Mouse (Mus musculus): ENCODE results near the gene Igtp. TPM values are rescaled to one million over a fixed set of nuclear protein-coding genes. Genes with fewer than 3 reads are reported as not detected.
"Not testable (repeated sequence)": the region's sequence is repeated elsewhere in the genome, so short reads cannot be mapped to it uniquely, and the experiment has no call there.

The Igtp gene
- polyA plus RNA-seq, 1 experiment from 2014 or later: 10.9 TPM

DNA sequence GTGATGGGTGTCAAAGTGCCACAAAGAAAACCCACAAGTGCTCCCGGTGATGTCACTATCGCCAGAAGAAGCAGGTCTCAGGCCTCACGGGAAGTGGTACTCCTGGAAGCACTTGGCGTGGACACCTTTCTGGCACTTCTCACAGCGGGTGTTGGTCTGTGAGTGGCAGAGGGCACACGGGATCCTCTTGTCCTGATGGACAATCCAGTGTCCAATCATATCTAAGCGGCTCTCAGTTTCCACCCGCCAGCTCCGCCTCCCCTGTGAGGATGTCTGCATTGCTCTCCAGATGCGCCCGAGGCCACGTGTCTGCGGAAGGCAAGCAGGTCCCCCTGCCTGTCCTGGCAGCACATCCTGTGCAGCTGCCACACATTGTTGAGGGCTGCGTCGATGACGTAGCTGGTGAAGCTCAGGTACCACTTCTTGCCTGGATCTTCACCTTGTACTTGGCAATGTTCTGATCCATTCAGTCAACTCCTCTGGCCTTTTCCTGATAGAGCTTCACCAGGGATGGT is 31.1 kb downstream of the Igtp start:
- Histone ChIP-seq H3K4me1 (replicated peaks; ENCODE audit: control insufficient read depth, insufficient read depth, low read length) (no peaks in the 10 kb centered on the region), H3K9me3 (ENCODE audit: control insufficient read depth) (no peaks in the 10 kb centered on the region), H3K27ac (ENCODE audit: low read depth, low read length) (no peak overlapping the region), H3K27me3 (replicated peaks; ENCODE audit: control insufficient read depth, insufficient read depth, low read length) (no peaks in the 10 kb centered on the region), H3K4me2 (replicated peaks; ENCODE audit: low read depth) (no peak overlapping the region), H3K9ac (ENCODE audit: low read depth, low read length) (no peak overlapping the region), H3K36me3 (ENCODE audit: control insufficient read depth, insufficient read depth) (no peaks in the 10 kb centered on the region), H3K4me3 (ENCODE audit: low read depth, low read length) (no peak overlapping the region)
- WGBS: 66% methylated on average over 16 of the region's 16 CpGs
- no peak for TF ChIP-seq CTCF (IDR thresholded peaks at IDR 0.05; ENCODE audit: low read depth)
- no peak for ATAC-seq

DNA sequence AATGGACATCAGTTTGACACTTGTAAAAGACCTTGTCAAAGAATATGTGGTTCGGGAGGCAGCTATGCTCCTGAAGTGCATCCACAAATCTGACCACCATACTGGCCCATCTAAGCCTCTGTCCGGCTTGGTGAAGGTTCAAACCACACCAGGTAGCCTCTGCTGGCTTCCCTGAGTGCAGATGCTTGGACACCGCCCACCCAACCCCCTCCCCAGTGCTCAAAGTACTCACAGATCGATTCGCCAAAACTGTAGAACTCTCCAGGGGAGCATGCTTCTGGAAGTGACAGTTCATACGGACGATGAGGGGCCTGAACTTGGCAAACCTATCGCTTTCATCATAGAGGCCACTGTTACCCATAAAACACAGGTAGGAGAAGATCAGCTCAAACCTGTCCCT is 31.8 kb downstream of the Igtp start:
- H3K9me3 ChIP-seq (ENCODE audit: control insufficient read depth): no peaks in the 10 kb centered on the region
- H3K4me3 ChIP-seq (ENCODE audit: low read depth, low read length): no peak overlapping the region
- 86% methylated on average over 8 of the region's 8 CpGs for WGBS
- H3K4me2 ChIP-seq (replicated peaks; ENCODE audit: low read depth): no peak overlapping the region
- TF ChIP-seq CTCF (IDR thresholded peaks at IDR 0.05; ENCODE audit: low read depth): no peak
- no peak for ATAC-seq
- no peaks in the 10 kb centered on the region for H3K36me3 ChIP-seq (ENCODE audit: control insufficient read depth, insufficient read depth)
- H3K9ac ChIP-seq (ENCODE audit: low read depth, low read length): no peak overlapping the region
- H3K27me3 ChIP-seq (replicated peaks; ENCODE audit: control insufficient read depth, insufficient read depth, low read length): no peaks in the 10 kb centered on the region
- H3K4me1 ChIP-seq (replicated peaks; ENCODE audit: control insufficient read depth, insufficient read depth, low read length): no peaks in the 10 kb centered on the region
- no peak overlapping the region for H3K27ac ChIP-seq (ENCODE audit: low read depth, low read length)

DNA sequence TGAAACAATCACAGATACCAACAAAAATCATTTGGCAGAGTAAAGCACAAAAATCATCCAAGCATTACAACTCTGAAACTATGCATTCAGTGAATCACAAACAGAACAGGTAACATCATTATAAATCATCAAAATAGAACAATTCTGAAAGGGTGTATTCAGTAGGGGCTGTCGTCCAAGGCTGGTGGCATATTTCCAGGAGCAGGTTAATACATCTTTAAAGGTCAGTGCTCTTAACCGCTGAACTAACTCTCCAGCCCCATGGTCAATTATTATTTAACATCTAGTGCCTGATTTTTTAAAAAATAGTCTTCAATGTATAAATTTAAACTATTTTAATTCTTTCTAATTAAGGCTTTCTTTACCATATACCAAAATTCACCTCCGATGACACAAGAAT is 35.2 kb downstream of the Igtp start:
- not testable (repeated sequence) for ATAC-seq; H3K27ac ChIP-seq (ENCODE audit: low read depth, low read length); H3K4me3 ChIP-seq (ENCODE audit: low read depth, low read length); H3K9me3 ChIP-seq (ENCODE audit: control insufficient read depth); H3K4me1 ChIP-seq (replicated peaks; ENCODE audit: control insufficient read depth, insufficient read depth, low read length); H3K36me3 ChIP-seq (ENCODE audit: control insufficient read depth, insufficient read depth); H3K27me3 ChIP-seq (replicated peaks; ENCODE audit: control insufficient read depth, insufficient read depth, low read length); H3K4me2 ChIP-seq (replicated peaks; ENCODE audit: low read depth); H3K9ac ChIP-seq (ENCODE audit: low read depth, low read length)
- 77% methylated on average over 3 of the region's 3 CpGs for WGBS

DNA sequence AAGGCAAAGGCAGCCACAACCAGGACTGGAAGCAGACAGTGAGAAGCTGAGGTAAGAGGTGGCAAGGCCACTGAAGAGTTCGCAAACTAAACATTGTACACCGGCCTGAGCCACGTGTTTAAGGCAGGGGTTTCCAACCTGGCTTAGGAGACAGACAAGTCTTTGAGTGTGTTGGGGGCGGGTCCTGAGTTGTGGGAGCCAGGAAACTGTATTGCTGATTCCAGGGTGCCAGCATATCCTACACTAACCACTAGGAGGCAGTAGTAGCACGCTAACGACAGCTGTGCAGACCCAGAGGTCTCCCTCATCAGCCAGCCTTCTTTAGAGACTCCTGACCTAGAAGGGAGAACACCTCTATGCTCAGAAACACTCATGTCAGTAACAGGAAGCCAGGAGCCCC is 35.8 kb downstream of the Igtp start:
- peak; percentile 74 for TF ChIP-seq CTCF (IDR thresholded peaks at IDR 0.05; ENCODE audit: low read depth)
- no peaks in the 10 kb centered on the region for H3K36me3 ChIP-seq (ENCODE audit: control insufficient read depth, insufficient read depth)
- no peak overlapping the region for H3K27ac ChIP-seq (ENCODE audit: low read depth, low read length)
- no peak overlapping the region for H3K9ac ChIP-seq (ENCODE audit: low read depth, low read length)
- H3K9me3 ChIP-seq (ENCODE audit: control insufficient read depth): no peaks in the 10 kb centered on the region
- H3K4me2 ChIP-seq (replicated peaks; ENCODE audit: low read depth): no peak overlapping the region
- WGBS: 34% methylated on average over 6 of the region's 6 CpGs
- H3K4me3 ChIP-seq (ENCODE audit: low read depth, low read length): no peak overlapping the region
- H3K27me3 ChIP-seq (replicated peaks; ENCODE audit: control insufficient read depth, insufficient read depth, low read length): no peaks in the 10 kb centered on the region
- no peak for ATAC-seq
- H3K4me1 ChIP-seq (replicated peaks; ENCODE audit: control insufficient read depth, insufficient read depth, low read length): no peaks in the 10 kb centered on the region

DNA sequence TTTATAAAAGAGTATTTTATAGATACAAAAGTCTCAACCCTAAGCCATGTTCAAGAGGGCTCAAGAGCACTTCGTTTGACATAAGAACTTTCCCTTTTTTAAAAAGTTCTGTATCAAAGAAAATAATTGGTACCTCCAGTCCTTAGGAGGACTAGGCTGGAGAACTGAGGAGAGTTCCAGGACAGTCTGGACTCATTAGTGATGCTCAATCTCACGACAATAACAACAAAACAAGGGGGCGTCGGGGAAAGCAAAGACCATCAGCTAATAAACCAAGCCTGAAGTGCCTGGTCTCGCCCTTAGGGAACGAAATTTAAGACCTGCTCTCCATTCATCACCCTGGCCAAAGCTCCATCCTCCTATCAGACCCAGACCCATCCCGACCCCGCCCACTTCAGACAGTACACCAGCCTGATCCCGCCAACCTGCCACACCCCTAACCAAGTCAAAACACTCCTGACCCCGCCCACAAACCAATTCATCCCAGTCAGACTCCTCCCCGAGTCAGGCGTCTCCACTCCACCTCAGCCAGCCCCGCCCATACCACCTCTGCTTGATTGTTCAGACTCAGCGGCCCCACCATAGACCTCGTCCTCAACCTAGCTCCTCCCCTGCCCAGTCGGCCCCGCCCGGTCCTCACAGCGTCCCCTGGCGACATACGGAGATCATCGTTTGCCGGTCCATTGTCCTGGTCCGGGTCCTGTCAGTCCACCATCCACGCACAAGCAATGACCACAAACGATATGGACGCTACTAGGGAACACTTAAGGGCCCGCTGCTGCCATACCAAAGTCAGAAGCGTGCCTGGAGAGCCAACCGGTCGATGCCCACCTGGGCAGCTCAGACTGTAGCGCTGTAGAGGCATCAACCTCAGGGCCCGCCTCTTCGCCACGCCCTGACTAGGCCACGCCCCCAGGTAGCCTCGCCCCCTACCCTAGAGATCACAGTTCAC is 39.8 kb downstream of the Igtp start:
- peak; percentile 74 for TF ChIP-seq CTCF (IDR thresholded peaks at IDR 0.05; ENCODE audit: low read depth)
- WGBS: 3% methylated on average over 37 of the region's 37 CpGs
- Histone ChIP-seq H3K4me2 (replicated peaks; ENCODE audit: low read depth) (peak overlapping the region; percentile 71), H3K36me3 (ENCODE audit: control insufficient read depth, insufficient read depth) (no peaks in the 10 kb centered on the region), H3K9ac (ENCODE audit: low read depth, low read length) (no peak overlapping the region), H3K4me1 (replicated peaks; ENCODE audit: control insufficient read depth, insufficient read depth, low read length) (no peaks in the 10 kb centered on the region), H3K9me3 (ENCODE audit: control insufficient read depth) (no peaks in the 10 kb centered on the region), H3K27ac (ENCODE audit: low read depth, low read length) (no peak overlapping the region), H3K4me3 (ENCODE audit: low read depth, low read length) (peak overlapping the region; percentile 37), H3K27me3 (replicated peaks; ENCODE audit: control insufficient read depth, insufficient read depth, low read length) (0 out of 2 replicates have a peak, but pooled peaks cover 2% of the 10 kb centered on the region)
- peak; percentile 96 for ATAC-seq

DNA sequence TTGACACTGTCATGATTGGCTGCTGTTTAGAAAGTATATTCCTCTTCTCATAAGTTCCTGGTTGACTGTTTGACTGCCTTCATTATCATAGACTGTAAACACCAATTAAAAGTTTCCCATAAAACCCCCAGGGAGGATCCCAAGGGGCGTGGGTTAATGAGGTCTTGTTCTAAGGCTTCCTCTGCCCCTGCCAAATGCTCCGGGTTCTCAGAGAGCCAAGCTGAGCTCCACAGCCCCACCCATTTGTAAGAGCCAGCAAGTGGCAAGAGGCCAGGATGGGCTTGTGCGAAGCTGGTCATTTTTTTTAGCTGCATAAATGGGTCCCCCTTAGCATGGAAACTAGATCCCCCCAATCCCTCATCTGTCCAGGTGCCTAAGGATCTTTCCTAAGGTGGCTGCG is 47.9 kb downstream of the Igtp start:
- no peaks in the 10 kb centered on the region for H3K36me3 ChIP-seq (ENCODE audit: control insufficient read depth, insufficient read depth)
- ATAC-seq: no peak
- H3K4me3 ChIP-seq (ENCODE audit: low read depth, low read length): no peak overlapping the region
- H3K27ac ChIP-seq (ENCODE audit: low read depth, low read length): no peak overlapping the region
- no peaks in the 10 kb centered on the region for H3K4me1 ChIP-seq (replicated peaks; ENCODE audit: control insufficient read depth, insufficient read depth, low read length)
- no peak overlapping the region for H3K4me2 ChIP-seq (replicated peaks; ENCODE audit: low read depth)
- 0 out of 2 replicates have a peak, but pooled peaks cover 2% of the 10 kb centered on the region for H3K27me3 ChIP-seq (replicated peaks; ENCODE audit: control insufficient read depth, insufficient read depth, low read length)
- H3K9ac ChIP-seq (ENCODE audit: low read depth, low read length): no peak overlapping the region
- WGBS: 39% methylated on average over 4 of the region's 4 CpGs
- no peak for TF ChIP-seq CTCF (IDR thresholded peaks at IDR 0.05; ENCODE audit: low read depth)
- no peaks in the 10 kb centered on the region for H3K9me3 ChIP-seq (ENCODE audit: control insufficient read depth)

Data from intestine, postnatal 0 days (tissue).